Mouse (Mus musculus): ENCODE data around the gene Nfia. TPM values are rescaled to one million over a fixed set of nuclear protein-coding genes. Genes with fewer than 3 reads are reported as not detected.

Nfia gene
- polyA plus RNA-seq, 1 experiment from 2014 or later = 45.1 TPM

DNA sequence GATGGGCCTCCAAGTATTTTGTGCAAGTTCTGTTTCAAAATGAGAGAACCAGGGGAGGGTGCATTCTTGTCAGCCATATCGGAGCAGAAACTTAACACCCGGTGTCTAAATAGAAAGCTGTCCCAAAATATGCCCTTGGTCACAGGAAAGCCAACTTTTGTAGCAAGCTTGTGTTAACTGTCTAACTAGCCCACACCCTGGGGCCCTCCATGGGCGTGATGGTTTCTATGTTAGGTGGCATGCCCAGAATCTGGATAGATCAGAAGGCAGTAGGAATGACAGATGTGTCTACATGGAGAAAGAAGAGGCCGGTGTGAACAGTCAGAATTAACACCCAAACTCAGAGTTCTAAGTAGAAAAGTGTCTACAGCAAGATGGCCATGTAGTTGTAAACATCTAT lies 282.5 kb downstream of the Nfia start:
- 95% methylated on average over 4 of the region's 4 CpGs for WGBS

DNA sequence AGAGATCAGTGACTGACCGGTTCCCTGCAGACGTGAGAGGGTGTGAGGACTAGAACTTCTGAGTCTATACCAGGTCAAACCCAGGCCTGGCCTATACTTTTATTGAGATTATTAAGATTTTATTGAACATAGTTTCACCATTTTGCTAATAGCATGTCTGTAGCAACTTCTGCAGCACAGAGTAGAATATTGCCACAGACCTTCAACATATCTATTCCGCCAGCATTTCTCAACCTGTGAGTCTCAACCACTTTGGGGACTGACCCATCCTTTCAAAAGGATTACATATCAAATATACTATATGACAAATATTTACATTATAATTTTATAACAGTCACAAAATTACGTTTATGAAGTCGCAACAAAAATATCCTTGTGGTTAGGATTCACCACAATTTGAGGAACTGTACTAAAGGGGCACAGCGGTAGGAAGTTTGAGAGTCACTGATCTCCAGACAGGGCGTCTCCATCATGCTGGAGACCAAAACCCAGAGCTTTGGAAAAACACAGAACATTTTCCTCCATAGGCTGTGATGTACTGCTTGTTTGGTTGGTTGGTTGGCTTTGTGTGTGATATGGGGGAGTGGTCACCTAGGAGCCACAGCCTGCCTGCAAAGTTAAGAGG lies 284.0 kb downstream of the Nfia start:
- ATAC-seq (ENCODE audit: low read depth) = no peak
- H3K36me3 ChIP-seq = no peaks in the 10 kb centered on the region
- no peak overlapping the region for H3K4me3 ChIP-seq
- no peaks in the 10 kb centered on the region for H3K27me3 ChIP-seq
- H3K9ac ChIP-seq = no peak overlapping the region
- 0 out of 2 replicates have a peak, but pooled peaks cover 5% of the 10 kb centered on the region for H3K4me1 ChIP-seq (replicated peaks)
- no peak overlapping the region for H3K4me2 ChIP-seq
- no peaks in the 10 kb centered on the region for H3K9me3 ChIP-seq
- H3K27ac ChIP-seq (replicated peaks) = no peak overlapping the region
- WGBS = 93% methylated on average over 7 of the region's 7 CpGs

More for the DNA sequence above, 282.5 kb downstream of the Nfia start:
- Histone ChIP-seq H3K27me3 (no peaks in the 10 kb centered on the region), H3K4me1 (replicated peaks) (peaks cover 18% of the 10 kb centered on the region), H3K9me3 (no peaks in the 10 kb centered on the region), H3K4me3 (no peak overlapping the region), H3K9ac (no peak overlapping the region), H3K36me3 (no peaks in the 10 kb centered on the region), H3K27ac (replicated peaks) (no peak overlapping the region), H3K4me2 (no peak overlapping the region)
- ATAC-seq (ENCODE audit: low read depth) = no peak

DNA sequence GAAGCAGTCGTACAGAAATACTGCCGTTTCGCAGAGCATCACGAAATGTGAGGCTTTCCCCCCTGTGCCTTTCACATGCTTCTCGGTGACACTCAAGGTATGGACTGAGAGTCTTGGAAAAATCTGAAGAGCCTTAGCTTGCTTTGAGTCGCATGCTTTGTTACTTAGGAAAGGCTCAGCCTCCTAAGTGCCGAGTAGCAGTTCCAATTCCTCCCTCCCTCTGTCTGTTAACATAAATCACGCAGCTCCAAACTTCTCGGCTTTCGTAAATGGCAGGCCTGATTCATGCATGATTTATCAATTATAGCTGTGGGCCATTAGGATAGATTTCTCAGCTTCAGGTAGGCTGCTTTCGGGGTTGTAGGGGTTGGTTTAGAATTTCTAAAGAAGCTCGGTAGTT lies 284.7 kb downstream of the Nfia start:
- Histone ChIP-seq H3K4me1 (replicated peaks) (0 out of 2 replicates have a peak, but pooled peaks cover 5% of the 10 kb centered on the region), H3K36me3 (no peaks in the 10 kb centered on the region), H3K4me2 (no peak overlapping the region), H3K9ac (no peak overlapping the region), H3K9me3 (no peaks in the 10 kb centered on the region), H3K27me3 (no peaks in the 10 kb centered on the region), H3K27ac (replicated peaks) (no peak overlapping the region), H3K4me3 (no peak overlapping the region)
- 76% methylated on average over 12 of the region's 12 CpGs for WGBS
- ATAC-seq (ENCODE audit: low read depth) = no peak

DNA sequence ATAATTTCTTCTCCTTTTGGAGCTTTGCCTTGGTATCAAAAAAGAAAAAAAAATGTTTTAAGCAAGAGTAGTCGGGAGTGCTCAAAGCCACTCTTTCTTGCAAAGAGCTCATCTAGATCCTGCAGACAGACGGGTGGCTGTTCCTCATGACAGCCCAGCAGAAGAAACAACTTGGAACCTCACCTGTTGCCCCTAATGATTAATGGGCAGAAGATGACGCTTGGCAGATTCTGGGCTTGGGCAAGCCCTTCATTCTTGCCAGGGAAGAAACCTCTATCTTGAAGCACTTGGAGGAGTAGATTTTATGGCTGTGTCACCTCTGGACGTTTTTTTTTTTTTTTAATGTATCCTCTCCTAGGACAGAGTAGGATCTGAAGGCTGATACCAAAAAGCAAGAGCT lies 285.2 kb downstream of the Nfia start:
- Histone ChIP-seq H3K36me3 (no peaks in the 10 kb centered on the region), H3K4me1 (replicated peaks) (0 out of 2 replicates have a peak, but pooled peaks cover 5% of the 10 kb centered on the region), H3K9ac (no peak overlapping the region), H3K4me3 (no peak overlapping the region), H3K9me3 (no peaks in the 10 kb centered on the region), H3K27me3 (no peaks in the 10 kb centered on the region), H3K4me2 (no peak overlapping the region), H3K27ac (replicated peaks) (no peak overlapping the region)
- ATAC-seq (ENCODE audit: low read depth) = no peak
- 86% methylated on average over 4 of the region's 4 CpGs for whole genome bisulfite sequencing

DNA sequence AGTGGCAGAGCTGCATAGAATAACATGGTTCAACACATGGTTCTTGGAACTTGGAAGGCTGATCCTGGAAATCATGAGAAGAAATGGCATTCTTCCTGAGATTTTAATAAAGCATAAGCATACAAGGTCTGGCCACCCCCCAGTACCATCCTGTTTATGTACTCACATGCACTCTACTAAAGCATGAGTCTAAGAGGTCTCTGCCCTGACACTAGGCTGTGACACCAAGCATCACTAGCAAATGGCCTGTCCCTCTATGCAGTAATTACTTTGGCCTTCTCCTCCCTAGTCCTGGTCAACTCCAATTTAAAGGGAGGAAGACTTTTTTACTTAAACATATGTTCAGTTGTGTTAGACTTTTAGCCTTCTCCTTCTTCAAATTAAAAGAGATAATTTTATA lies 285.6 kb downstream of the Nfia start:
- no peak overlapping the region for H3K4me3 ChIP-seq
- no peaks in the 10 kb centered on the region for H3K9me3 ChIP-seq
- H3K4me2 ChIP-seq = no peak overlapping the region
- H3K9ac ChIP-seq = no peak overlapping the region
- 0 out of 2 replicates have a peak, but pooled peaks cover 5% of the 10 kb centered on the region for H3K4me1 ChIP-seq (replicated peaks)
- 0 out of 2 replicates have a peak, but pooled peaks cover 4% of the 10 kb centered on the region for H3K36me3 ChIP-seq
- no peaks in the 10 kb centered on the region for H3K27me3 ChIP-seq
- no peak for ATAC-seq (ENCODE audit: low read depth)
- H3K27ac ChIP-seq (replicated peaks) = no peak overlapping the region

DNA sequence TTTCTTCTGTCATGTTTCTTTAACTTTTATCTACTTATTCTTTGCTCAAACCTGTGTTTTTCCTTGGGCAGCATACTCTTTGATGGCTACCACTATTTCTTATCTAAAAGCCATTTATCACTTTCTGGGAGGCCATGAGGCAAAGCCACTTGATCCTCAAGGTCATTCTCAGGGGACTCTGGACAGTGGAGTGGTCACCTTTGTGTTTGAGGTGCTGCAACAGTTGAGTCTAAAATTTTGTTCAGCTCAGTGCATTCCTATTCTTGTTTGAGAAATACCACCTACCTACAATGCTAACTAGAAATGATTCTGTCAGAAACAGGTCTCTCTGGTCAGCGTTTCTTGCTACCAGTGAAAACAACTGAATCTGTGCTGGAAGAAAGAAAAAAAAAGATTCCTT lies 288.1 kb downstream of the Nfia start:
- Histone ChIP-seq H3K9ac (no peak overlapping the region), H3K4me3 (no peak overlapping the region), H3K4me2 (no peak overlapping the region), H3K27me3 (no peaks in the 10 kb centered on the region), H3K9me3 (no peaks in the 10 kb centered on the region), H3K36me3 (peaks cover 12% of the 10 kb centered on the region), H3K4me1 (replicated peaks) (0 out of 2 replicates have a peak, but pooled peaks cover 5% of the 10 kb centered on the region), H3K27ac (replicated peaks) (no peak overlapping the region)
- no peak for ATAC-seq (ENCODE audit: low read depth)
- 53% methylated on average over 1 of the region's 1 CpGs for WGBS

DNA sequence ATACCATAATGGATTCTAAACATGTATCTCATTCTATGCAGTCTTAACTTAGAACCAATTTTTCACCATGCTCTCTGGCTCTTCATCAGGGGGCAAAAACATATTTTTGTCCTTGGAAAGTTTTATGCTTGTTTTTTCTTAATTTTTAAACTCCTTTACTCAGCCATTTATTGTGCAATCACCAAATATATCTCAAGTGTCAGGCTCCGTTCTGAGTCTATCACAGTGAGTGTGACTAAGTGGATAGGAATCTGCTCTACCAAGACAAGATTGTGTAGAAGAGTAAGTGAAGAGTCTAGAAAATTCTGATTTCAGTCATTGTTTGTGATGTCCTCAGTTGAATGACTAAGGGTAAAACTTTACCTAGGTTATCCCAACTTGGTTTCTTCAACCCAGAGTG lies 288.6 kb downstream of the Nfia start:
- no peaks in the 10 kb centered on the region for H3K27me3 ChIP-seq
- H3K9ac ChIP-seq = no peak overlapping the region
- H3K4me2 ChIP-seq = no peak overlapping the region
- WGBS = 89% methylated on average over 1 of the region's 1 CpGs
- H3K4me1 ChIP-seq (replicated peaks) = 0 out of 2 replicates have a peak, but pooled peaks cover 5% of the 10 kb centered on the region
- no peak overlapping the region for H3K4me3 ChIP-seq
- ATAC-seq (ENCODE audit: low read depth) = no peak
- H3K27ac ChIP-seq (replicated peaks) = no peak overlapping the region
- H3K9me3 ChIP-seq = no peaks in the 10 kb centered on the region
- H3K36me3 ChIP-seq = peaks cover 16% of the 10 kb centered on the region

DNA sequence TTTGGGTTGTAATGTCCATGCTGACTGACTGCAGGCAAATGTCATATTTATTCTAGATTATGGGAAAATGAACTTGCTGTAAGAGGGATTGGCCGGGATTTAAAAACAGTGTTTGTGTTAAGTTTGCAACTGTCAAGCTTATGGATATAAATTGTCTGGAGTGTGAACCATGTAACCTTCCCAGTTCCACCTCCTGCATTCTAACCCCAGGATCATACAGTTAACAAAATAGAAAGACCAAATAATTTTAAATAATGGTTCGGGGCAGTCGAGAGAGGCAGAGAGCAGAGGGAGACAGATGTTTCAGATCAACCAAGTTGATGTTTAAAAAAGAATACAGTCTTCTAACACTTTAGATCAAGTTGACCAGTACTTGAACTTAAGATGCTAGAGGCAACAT lies 290.7 kb downstream of the Nfia start:
- 88% methylated on average over 3 of the region's 3 CpGs for WGBS
- no peak for ATAC-seq (ENCODE audit: low read depth)
- no peaks in the 10 kb centered on the region for H3K9me3 ChIP-seq
- H3K4me1 ChIP-seq (replicated peaks) = no peaks in the 10 kb centered on the region
- H3K36me3 ChIP-seq = peaks cover 26% of the 10 kb centered on the region
- no peak overlapping the region for H3K4me2 ChIP-seq
- H3K27ac ChIP-seq (replicated peaks) = no peak overlapping the region
- no peaks in the 10 kb centered on the region for H3K27me3 ChIP-seq
- no peak overlapping the region for H3K4me3 ChIP-seq
- no peak overlapping the region for H3K9ac ChIP-seq

DNA sequence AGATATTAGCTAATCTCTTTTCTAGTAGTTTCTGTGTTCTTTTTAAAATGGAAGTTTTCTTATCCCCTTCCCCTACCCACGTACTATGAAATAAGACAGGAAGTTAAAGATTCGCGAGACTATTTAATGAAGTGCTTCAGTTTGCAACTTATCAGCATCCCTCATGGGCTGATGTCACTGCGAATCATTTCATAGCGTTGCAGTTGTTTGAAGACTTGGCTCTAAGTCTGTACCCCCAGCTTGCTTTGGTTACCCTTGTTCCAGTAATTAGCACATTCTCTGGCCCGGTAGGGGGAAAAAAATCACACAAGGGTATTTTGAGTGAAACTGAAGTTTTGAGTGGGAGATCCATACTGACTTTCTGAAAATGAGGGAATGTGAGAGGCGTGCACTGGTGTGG lies 303.6 kb downstream of the Nfia start:
- Histone ChIP-seq H3K9me3 (no peaks in the 10 kb centered on the region), H3K4me3 (no peak overlapping the region), H3K4me2 (no peak overlapping the region), H3K4me1 (replicated peaks) (no peaks in the 10 kb centered on the region), H3K36me3 (no peaks in the 10 kb centered on the region), H3K27ac (replicated peaks) (no peak overlapping the region), H3K9ac (no peak overlapping the region), H3K27me3 (no peaks in the 10 kb centered on the region)
- 89% methylated on average over 7 of the region's 7 CpGs for WGBS
- no peak for ATAC-seq (ENCODE audit: low read depth)

DNA sequence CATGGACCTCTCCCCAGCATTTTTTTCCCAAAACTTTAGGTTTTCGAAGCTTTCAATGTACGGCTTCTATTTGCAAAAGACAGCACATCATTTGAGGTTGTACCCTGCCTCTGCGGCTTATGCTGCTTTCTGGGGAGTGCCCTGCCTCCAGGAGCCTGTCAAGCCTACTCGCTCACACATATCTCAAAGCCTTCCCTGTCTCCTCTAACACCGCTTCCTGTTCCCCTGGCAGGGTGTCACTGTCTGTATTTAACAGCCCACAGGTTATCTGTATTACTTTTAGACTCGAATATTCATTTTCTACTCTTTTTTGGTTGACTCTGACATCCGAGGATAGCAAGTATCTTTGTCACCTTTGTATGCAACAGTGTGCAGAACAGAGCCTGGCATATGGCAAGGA lies 304.1 kb downstream of the Nfia start:
- no peak overlapping the region for H3K4me3 ChIP-seq
- H3K9me3 ChIP-seq = no peaks in the 10 kb centered on the region
- H3K4me1 ChIP-seq (replicated peaks) = no peaks in the 10 kb centered on the region
- no peaks in the 10 kb centered on the region for H3K27me3 ChIP-seq
- H3K9ac ChIP-seq = no peak overlapping the region
- 87% methylated on average over 7 of the region's 7 CpGs for WGBS
- no peak overlapping the region for H3K4me2 ChIP-seq
- ATAC-seq (ENCODE audit: low read depth) = no peak
- no peaks in the 10 kb centered on the region for H3K36me3 ChIP-seq
- H3K27ac ChIP-seq (replicated peaks) = no peak overlapping the region

DNA sequence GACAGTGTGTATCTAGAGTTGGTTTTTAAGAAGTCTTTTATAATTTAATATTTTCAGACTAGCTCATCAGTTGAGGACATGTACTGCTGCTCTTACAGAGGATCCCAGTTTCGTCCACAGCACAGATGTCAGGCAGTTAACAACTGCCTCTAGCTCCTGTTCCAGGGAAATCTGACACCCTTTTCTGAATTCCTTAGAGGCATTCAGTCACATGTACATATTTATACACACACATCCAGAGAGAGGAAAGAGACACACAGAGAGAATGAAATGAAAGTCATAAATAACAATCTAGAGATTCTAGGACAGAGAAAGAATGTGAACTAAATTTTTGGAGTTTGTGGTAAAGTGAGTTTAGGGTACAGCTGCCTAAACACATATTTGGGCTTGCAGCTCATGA lies 308.1 kb downstream of the Nfia start:
- H3K27ac ChIP-seq (replicated peaks) = no peak overlapping the region
- 43% methylated on average over 1 of the region's 1 CpGs for WGBS
- H3K4me1 ChIP-seq (replicated peaks) = no peaks in the 10 kb centered on the region; the same call in 1 of the 2 replicates
- H3K4me3 ChIP-seq = no peak overlapping the region
- no peaks in the 10 kb centered on the region for H3K36me3 ChIP-seq
- H3K9ac ChIP-seq = no peak overlapping the region
- ATAC-seq (ENCODE audit: low read depth) = no peak
- no peaks in the 10 kb centered on the region for H3K9me3 ChIP-seq
- H3K4me2 ChIP-seq = no peak overlapping the region
- H3K27me3 ChIP-seq = no peaks in the 10 kb centered on the region

DNA sequence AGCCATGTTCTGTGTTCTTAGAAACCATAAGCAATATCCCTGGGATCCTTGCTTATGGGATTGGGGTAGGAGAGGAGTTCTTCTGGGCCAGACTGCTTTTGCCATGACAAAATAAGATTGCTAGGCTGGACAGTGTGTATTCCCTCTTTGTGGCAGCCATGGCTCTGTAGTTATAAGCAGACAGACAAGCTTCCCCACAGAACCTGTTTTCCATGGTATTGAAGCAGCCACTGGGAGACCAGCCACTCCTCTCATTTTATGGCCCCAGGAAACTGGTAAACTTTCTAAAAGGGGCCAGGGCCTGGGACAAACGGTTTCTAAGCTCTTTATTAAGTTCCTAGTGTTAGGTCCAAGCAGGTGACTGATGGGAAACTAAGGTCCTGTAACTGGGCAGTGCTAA lies 309.4 kb downstream of the Nfia start:
- WGBS = 19% methylated on average over 1 of the region's 1 CpGs

DNA sequence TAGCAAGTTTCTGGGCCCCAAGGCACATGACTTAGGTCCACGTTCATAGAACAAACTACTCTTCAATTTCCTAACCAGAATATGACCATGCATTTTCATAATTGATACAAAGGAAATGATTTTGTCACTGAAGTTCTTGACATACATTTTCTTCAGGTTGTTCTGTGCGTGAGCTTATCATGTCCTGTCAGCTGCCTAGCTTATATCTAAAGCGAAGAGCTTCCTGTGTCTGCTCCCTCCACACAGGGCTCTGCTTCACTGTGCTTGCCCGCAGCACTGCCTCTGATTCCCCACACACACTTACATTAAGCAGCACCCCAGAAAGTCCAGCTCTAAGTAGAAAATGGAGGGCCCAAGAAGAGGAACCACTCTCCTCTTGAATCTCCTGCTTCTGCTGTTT lies 310.0 kb downstream of the Nfia start:
- no peak for ATAC-seq (ENCODE audit: low read depth)
- Histone ChIP-seq H3K36me3 (no peaks in the 10 kb centered on the region), H3K9me3 (no peaks in the 10 kb centered on the region), H3K9ac (no peak overlapping the region), H3K4me1 (replicated peaks) (peaks cover 3% of the 10 kb centered on the region), H3K4me2 (no peak overlapping the region), H3K4me3 (no peak overlapping the region), H3K27me3 (no peaks in the 10 kb centered on the region), H3K27ac (replicated peaks) (no peak overlapping the region)
- WGBS = 96% methylated on average over 4 of the region's 4 CpGs

More for the DNA sequence above, 309.4 kb downstream of the Nfia start:
- Histone ChIP-seq H3K4me1 (replicated peaks) (peaks cover 3% of the 10 kb centered on the region), H3K9ac (no peak overlapping the region), H3K4me2 (no peak overlapping the region), H3K27me3 (no peaks in the 10 kb centered on the region), H3K27ac (replicated peaks) (no peak overlapping the region), H3K36me3 (no peaks in the 10 kb centered on the region), H3K4me3 (no peak overlapping the region), H3K9me3 (no peaks in the 10 kb centered on the region)
- ATAC-seq (ENCODE audit: low read depth) = no peak

Data from neural tube, embryonic 13.5 days (tissue).